Mouse (Mus musculus) Patski (cell line): ENCODE measurements at regions not wholly inside any gene's neighbourhood (a gene's known extent, or its start where the extent isn't known, plus 50 kb on each side); places are given as distances from the start of the nearest gene placed in this dataset.
A peak's percentile ranks its signal among the peaks of the same experiment; 100 is the strongest.
"Not testable (repeated sequence)": the region's sequence is repeated elsewhere in the genome, so short reads cannot be mapped to it uniquely, and the experiment has no call there.

ENCODE experiments used
- ATAC-seq: fragments of 100-300 bp; one replicate; pipeline ENCODE4 v1.8.0; 2021
- CTCF ChIA-PET: fragments of 350-600 bp; sonication (Branson Sonifier 250); formaldehyde crosslinking; loops from one replicate; lab custom pipeline; 2022; ENCODE audit warnings: inconsistent platforms; lab: Charles Lee
- POLR2A ChIA-PET: fragments of 350-600 bp; sonication (Branson Sonifier 250); formaldehyde crosslinking; loops from one replicate; lab custom pipeline; 2022; ENCODE audit warnings: antibody characterized with exemption, inconsistent platforms; lab: Charles Lee
- DNase-seq: peaks from one replicate; pipeline ENCODE4 v3.0.0-alpha.2; 2011; ENCODE audit warnings: low read depth, low spot score
- H3K27me3 ChIP-seq: fragments of 371-371 bp; one replicate; pipeline ENCODE4 v1.5.1; 2021
- CTCF ChIP-seq: fragments of 100-300 bp; IDR thresholded peaks from one replicate; pipeline ENCODE4 v1.5.1; 2021
- in situ Hi-C: fragments of 300-500 bp; cut with MboI; formaldehyde crosslinking; loops from 3 replicates; pipeline ENCODE4 v1.11.1; 2018; ENCODE audit warnings: low pct_unique_long_range_greater_than_20kb, mixed read lengths

GRCm38 (mm10) chr5:40177982-40178748 is 422.9 kb upstream of the Hs3st1 start:
- in situ Hi-C loops: no loop called here
- no peak for DNase-seq
- no peak for ATAC-seq
- ChIA-PET POLR2A (no interaction called here), CTCF (no interaction called here)
- no peaks in the 10 kb centered on the region for H3K27me3 ChIP-seq
- no peak for TF ChIP-seq CTCF

- TF ChIP-seq CTCF: no peak
- POLR2A ChIA-PET: no interaction called here
- ATAC-seq (no peak), DNase-seq (no peak)
- in situ Hi-C loops: no loop called here
- H3K27me3 ChIP-seq: no peaks in the 10 kb centered on the region
- CTCF ChIA-PET: no interaction called here
These were observed 381.5 kb upstream of the Hs3st1 start for GRCm38 (mm10) chr5:40136740-40137285.

GRCm38 (mm10) chr5:40124337-40124736 is 369.1 kb upstream of the Hs3st1 start:
- POLR2A ChIA-PET: no interaction called here
- no peak for ATAC-seq
- peak; percentile 27 for TF ChIP-seq CTCF
- H3K27me3 ChIP-seq: no peaks in the 10 kb centered on the region
- DNase-seq: no peak
- CTCF ChIA-PET: no interaction called here
- in situ Hi-C loops: no loop called here

- no peak for TF ChIP-seq CTCF
- no peak for DNase-seq
- ChIA-PET POLR2A (no interaction called here), CTCF (no interaction called here)
- peaks cover 3% of the 10 kb centered on the region for H3K27me3 ChIP-seq
- ATAC-seq: no peak
- in situ Hi-C loops: no loop called here
These were observed 361.6 kb upstream of the Hs3st1 start for GRCm38 (mm10) chr5:40116849-40117248.

GRCm38 (mm10) chr5:40089576-40089975 is 334.3 kb upstream of the Hs3st1 start:
- POLR2A ChIA-PET: not testable (repeated sequence)

GRCm38 (mm10) chr5:40045288-40045687 is 290.0 kb upstream of the Hs3st1 start:
- no peaks in the 10 kb centered on the region for H3K27me3 ChIP-seq
- DNase-seq (no peak), ATAC-seq (no peak)
- ChIA-PET CTCF (no interaction called here), POLR2A (no interaction called here)
- in situ Hi-C loops: no loop called here
- TF ChIP-seq CTCF: no peak

More at GRCm38 (mm10) chr5:40089576-40089975, 334.3 kb upstream of the Hs3st1 start:
- ATAC-seq, CTCF ChIA-PET, H3K27me3 ChIP-seq, in situ Hi-C loops, DNase-seq: not testable (repeated sequence)

GRCm38 (mm10) chr5:40034452-40034851 is 279.2 kb upstream of the Hs3st1 start:
- H3K27me3 ChIP-seq: peaks cover 8% of the 10 kb centered on the region
- in situ Hi-C loops: no loop called here
- ChIA-PET CTCF (no interaction called here), POLR2A (no interaction called here)
- no peak for DNase-seq
- ATAC-seq: no peak
- TF ChIP-seq CTCF: no peak

- in situ Hi-C loops: no loop called here
- H3K27me3 ChIP-seq: peaks cover 8% of the 10 kb centered on the region
- ChIA-PET POLR2A (no interaction called here), CTCF (interaction anchor here (0.8 kb wide), 1 partner anchor 11 kb away, joined by 3 read pairs; no protein-coding TSS in a partner anchor)
- no peak for ATAC-seq
- no peak for TF ChIP-seq CTCF
- DNase-seq: no peak
These were observed 278.4 kb upstream of the Hs3st1 start for GRCm38 (mm10) chr5:40033686-40034085.

GRCm38 (mm10) chr5:40030261-40030660 is 275.0 kb upstream of the Hs3st1 start:
- ChIA-PET CTCF (no interaction called here), POLR2A (no interaction called here)
- TF ChIP-seq CTCF: no peak
- in situ Hi-C loops: no loop called here
- ATAC-seq (no peak), DNase-seq (no peak)
- H3K27me3 ChIP-seq: peaks cover 8% of the 10 kb centered on the region

GRCm38 (mm10) chr5:40015946-40016345 is 260.7 kb upstream of the Hs3st1 start:
- H3K27me3 ChIP-seq: peaks cover 6% of the 10 kb centered on the region
- in situ Hi-C loops: no loop called here
- ATAC-seq (no peak), DNase-seq (no peak)
- no peak for TF ChIP-seq CTCF
- POLR2A ChIA-PET: no interaction called here
- CTCF ChIA-PET: no interaction called here

- TF ChIP-seq CTCF: no peak
- peaks cover 13% of the 10 kb centered on the region for H3K27me3 ChIP-seq
- ATAC-seq: no peak
- CTCF ChIA-PET: interaction anchor here (1.2 kb wide), 1 partner anchor 1207 kb away, joined by 3 read pairs; no protein-coding TSS in a partner anchor
- in situ Hi-C loops: no loop called here
- POLR2A ChIA-PET: no interaction called here
- no peak for DNase-seq
These were observed 232.8 kb upstream of the Hs3st1 start for GRCm38 (mm10) chr5:39988039-39988438.
